Mouse (Mus musculus) liver, adult 2 months (tissue): ENCODE measurements around the gene Slc17a3.

Experiments used
- CTCF ChIP-seq: fragments of 200-500 bp; IDR thresholded peaks from 2 replicates; pipeline ENCODE4 v1.5.1; 2011; ENCODE audit warnings: low read depth, low read length, control low read depth
- POLR2A ChIP-seq: fragments of 200-500 bp; IDR thresholded peaks from 2 replicates; pipeline ENCODE4 v1.6.1; 2011; ENCODE audit warnings: low read length, control low read depth; ENCODE audit not compliant: insufficient read depth; ENCODE audit errors: extremely low read depth

DNA sequence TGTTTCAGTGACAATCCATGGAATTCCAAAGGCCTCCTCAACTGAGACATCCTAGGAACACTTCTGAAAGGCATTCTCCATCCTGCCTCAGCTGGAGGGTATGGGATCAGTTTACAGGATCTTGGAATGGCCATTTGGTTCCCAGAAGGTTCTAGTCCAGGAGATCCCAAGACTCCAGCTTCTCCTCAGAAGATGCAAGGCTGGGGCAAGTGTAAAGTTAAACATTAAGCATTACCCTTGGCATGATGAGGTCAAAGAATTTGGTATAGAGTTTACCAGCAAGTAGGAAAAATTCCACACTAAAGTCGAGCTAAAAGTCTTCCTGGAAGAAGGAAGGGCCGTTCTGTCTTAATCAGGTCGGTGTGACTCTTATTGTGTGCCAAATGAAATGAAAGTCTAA, 30.8 kb downstream of the Slc17a3 start:
- TF ChIP-seq CTCF (no peak), POLR2A (no peak)
